Mouse (Mus musculus) liver, embryonic 14.5 days (tissue): Measurements from ENCODE around the gene Bmpr1b.

Experiments used
- CTCF ChIP-seq: IDR thresholded peaks from 2 replicates; pipeline ENCODE4 v1.5.1; 2016; ENCODE audit warnings: antibody characterized with exemption, low read depth, control low read depth
- EP300 ChIP-seq: IDR thresholded peaks from 2 replicates; pipeline ENCODE4 v1.6.1; 2016; ENCODE audit warnings: antibody characterized with exemption, low read depth

GRCm38 (mm10) chr3:142084091-142084490 lies 85.1 kb downstream of the Bmpr1b start:
- TF ChIP-seq CTCF (no peak), EP300 (no peak)
